Mouse (Mus musculus) left cerebral cortex, adult 2 months (tissue): ENCODE results near the gene Rnf11. TPM values are rescaled to one million over a fixed set of nuclear protein-coding genes. Genes with fewer than 3 reads are reported as not detected.
A peak's percentile ranks its signal among the peaks of the same experiment; 100 is the strongest.

Experiments used
- DNase-seq, 2 experiments: peaks; one replicate each; pipeline ENCODE4 v3.0.0; 2021 to 2022; ENCODE audit warnings: low spot score in 2 of 2, mixed read lengths in 1 of 2; ENCODE audit errors: extremely low spot score in 1 of 2
- H3K27ac ChIP-seq: fragments of 200-600 bp; 2 replicates; pipeline ENCODE4 v1.8.1; 2022
- H3K4me3 ChIP-seq: fragments of 200-600 bp; 2 replicates; pipeline ENCODE4 v1.8.1; 2022
- CTCF ChIP-seq: fragments of 200-600 bp; IDR thresholded peaks from 2 replicates; pipeline ENCODE4 v1.8.1; 2022; ENCODE audit warnings: antibody characterized with exemption, mild to moderate bottlenecking, moderate library complexity
- intact Hi-C: fragments of 180-260 bp; cut with DNase I; formaldehyde crosslinking; loops from one replicate; pipeline ENCODE4 v1.15.1; 2025
- total RNA-seq, 2 experiments: library from RNA; stranded (reverse); gene quantifications; 2 replicates each; pipeline ENCODE4 v1.2.3; 2021

The Rnf11 gene
- total RNA-seq, 2 experiments from 2014 or later = 206 to 213 TPM

DNA sequence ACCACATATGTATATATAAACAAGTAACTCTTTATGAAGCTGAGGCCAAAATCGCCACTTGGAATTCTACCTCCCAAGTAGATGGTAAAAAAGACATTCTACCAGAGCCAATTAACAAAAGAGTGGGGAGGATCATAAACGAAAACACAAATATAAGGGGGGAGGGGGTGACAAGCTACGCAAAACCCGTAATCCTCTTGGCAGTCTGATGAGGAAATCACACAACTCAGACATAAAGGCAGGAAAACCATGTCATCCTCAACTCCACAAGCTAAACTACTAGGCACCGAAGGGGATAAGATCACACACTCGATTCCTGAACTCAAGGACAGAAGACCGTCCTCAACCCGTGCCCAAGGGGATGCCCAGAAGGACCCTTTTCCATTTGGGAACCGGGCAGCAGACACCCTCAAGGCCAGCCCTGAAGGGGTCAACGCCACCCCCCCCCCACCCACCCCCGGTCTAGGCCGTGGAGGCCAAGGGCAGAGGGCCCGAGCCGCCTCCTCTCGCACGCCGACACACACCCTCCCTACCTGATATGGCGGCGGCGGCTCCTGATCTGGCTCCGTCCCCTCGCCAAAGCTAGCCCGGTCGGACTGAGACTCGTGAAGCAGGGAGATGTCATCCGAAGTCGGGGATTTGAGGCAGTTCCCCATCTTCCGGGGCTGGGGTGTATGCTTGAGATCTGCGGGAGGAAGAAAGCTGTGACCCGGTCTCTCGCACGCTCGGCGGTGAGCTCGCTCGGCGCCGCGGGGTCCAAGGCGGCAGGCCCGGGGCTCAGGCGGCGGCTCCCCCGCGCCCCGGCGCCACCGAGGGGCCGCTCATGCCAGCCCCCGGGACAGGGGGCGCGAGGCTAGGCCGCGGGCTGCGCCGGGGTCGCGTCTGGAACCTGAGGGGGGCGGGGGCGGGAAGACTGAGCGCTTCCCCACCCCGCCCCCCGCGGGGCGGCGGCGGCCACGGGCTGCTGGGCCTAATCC, 8.7 kb downstream of the Rnf11 start:
- no peak for TF ChIP-seq CTCF
- Histone ChIP-seq H3K4me3 (peak overlapping the region; percentile 71), H3K27ac (peak overlapping the region; percentile 93)
- intact Hi-C loops = loop anchor here (2.0 to 5.0 kb wide), 2 partner anchors 19 to 39 kb away; no protein-coding TSS in a partner anchor
- DNase-seq = peak; percentile 47

DNA sequence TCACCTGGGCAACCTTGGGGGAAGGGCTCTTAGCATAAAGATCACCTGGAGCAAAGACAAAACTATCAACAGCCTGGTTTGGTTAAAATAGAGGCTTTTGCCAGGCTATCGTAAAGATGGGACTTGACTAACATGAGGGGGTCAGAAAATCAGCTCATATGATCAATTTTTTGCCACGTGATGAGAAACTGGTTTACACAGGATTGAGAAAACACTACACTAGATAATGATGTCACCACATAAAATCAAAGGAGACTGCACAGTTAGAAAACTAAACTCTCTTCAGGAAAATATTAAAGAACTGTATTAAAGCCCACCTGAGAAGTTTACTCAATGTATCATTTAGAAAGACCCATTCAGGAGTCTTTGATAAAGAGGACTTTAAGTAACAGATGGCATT, 9.4 kb downstream of the Rnf11 start:
- peak overlapping the region; percentile 71 for H3K4me3 ChIP-seq
- intact Hi-C loops = loop anchor here (2.0 to 5.0 kb wide), 2 partner anchors 18 to 38 kb away; no protein-coding TSS in a partner anchor
- DNase-seq = no peak
- TF ChIP-seq CTCF = no peak
- no peak overlapping the region for H3K27ac ChIP-seq

DNA sequence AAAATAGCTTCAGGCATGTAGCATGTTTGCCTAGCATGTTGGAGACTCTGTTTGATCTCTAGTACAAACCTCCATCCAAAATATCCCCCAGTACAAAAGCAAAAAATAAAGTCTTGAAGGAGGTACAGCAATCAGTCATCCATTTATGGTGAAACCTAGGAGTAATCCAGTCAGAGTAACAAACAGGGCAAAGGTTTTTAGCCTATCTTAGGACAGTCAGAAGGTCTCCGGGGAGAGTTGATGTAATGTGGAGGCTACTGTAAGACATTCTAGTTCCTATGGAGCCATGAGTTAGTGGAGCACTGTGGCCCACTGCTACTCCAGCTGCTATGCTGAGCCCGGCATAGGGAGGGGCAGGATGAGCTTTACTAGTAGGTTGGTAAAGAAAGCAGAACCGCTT, 12.0 kb downstream of the Rnf11 start:
- intact Hi-C loops = no loop called here
- no peak overlapping the region for H3K27ac ChIP-seq
- no peak overlapping the region for H3K4me3 ChIP-seq
- TF ChIP-seq CTCF = no peak
- DNase-seq = no peak

DNA sequence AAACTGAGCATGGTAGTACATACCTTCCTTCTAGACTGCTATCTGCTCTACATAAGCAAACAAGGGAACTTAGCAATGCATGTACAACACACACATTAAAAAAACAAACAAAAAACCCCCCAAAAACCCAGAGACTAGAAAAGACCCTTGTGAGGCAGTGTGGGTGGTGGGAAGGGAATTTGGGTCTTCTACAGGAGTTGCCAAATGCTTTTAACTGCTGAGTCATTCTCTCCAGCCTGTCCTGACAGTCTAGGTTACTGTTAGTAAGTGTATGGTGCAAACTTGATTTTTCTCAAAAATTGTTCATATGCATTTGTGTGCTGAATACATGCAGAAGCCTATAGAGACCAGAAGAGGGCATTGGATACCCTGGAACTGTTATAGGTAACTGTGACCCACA, 12.9 kb downstream of the Rnf11 start:
- DNase-seq = no peak
- H3K27ac ChIP-seq = no peak overlapping the region
- H3K4me3 ChIP-seq = no peak overlapping the region
- TF ChIP-seq CTCF = no peak
- intact Hi-C loops = no loop called here

DNA sequence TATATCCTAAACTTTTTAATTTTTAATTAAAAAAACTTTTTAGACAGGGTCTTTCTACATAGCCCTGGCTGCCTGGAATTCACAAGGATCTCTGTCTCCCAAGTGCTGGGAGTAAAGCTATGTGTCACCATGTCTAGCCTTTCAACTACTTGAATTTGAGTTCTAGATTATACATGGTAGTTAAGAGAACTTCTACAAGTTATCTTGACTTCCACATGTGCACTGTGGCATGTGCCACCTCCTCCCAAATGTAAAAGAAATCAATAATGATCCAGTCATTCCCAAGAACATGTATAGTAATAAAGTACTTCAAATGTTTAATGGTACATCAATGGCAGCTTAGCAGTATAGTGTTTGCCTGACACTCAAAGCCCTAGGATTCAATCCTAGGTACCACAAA, 16.8 kb downstream of the Rnf11 start:
- DNase-seq = no peak
- TF ChIP-seq CTCF = no peak
- Histone ChIP-seq H3K4me3 (no peak overlapping the region), H3K27ac (no peak overlapping the region)
- intact Hi-C loops = no loop called here

DNA sequence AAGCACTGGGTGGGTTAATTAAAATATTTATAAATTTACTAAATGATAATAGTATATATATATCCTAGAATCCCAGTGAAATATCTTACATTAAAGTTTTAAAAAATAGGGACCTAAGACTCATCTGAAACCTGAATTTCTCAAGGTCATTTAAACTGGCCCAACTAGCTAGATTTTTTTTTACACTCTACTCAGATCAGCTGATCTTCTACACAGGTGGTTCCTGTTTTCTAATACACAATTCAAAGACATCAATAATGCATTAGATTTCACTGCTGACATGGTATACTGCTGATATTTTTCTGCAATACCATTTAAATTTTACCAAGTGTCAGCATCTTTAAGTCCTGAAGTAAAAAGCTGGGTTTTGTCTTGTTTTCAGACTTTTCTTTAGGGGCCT, 20.6 kb downstream of the Rnf11 start:
- Histone ChIP-seq H3K27ac (no peak overlapping the region), H3K4me3 (no peak overlapping the region)
- DNase-seq = no peak
- intact Hi-C loops = no loop called here
- no peak for TF ChIP-seq CTCF

DNA sequence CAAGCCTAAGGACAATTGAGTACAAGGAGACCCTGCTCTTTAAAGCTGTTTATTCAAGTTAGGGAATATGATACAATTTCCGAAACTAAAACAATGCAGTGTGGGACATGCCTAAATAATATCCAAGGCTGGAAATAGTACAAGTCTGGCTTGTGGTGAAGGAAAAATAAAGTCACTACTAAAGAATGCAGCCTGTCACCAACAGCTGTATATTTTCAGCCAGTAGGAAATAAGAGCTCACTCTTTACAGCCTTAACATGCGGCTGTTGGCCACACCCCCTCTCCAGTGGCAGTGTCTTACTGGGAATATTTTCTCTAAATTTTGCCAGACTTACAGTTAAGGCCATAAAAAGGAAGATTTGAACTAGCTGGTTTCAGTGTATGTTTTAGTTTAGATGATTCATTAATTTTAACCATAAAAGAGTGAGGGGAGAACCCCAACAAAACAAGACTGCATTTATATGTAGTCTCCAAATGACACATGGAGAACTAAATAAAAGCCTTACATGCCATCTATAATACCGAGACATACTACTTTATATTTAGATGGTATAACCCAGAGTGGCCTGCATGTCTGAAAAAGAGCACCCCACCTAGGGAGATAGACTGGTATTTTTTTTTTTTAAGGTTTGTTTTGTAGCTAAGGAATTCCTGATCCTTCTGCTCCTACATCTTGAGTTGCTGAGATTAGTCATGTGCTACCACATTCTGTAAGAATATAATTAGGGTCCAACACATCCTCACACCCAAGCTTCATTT, 23.9 kb downstream of the Rnf11 start:
- intact Hi-C loops = no loop called here
- no peak overlapping the region for H3K4me3 ChIP-seq
- DNase-seq = no peak
- TF ChIP-seq CTCF = no peak
- no peak overlapping the region for H3K27ac ChIP-seq

GRCm38 (mm10) chr4:109456821-109457220, 27.7 kb downstream of the Rnf11 start:
- Histone ChIP-seq H3K27ac (no peak overlapping the region), H3K4me3 (no peak overlapping the region)
- DNase-seq = no peak
- no peak for TF ChIP-seq CTCF
- intact Hi-C loops = loop anchor here (2.0 kb wide), 1 partner anchor 18 kb away; no protein-coding TSS in a partner anchor

GRCm38 (mm10) chr4:109448531-109448930, 36.0 kb downstream of the Rnf11 start:
- no peak for DNase-seq
- intact Hi-C loops = no loop called here
- Histone ChIP-seq H3K27ac (no peak overlapping the region), H3K4me3 (no peak overlapping the region)
- TF ChIP-seq CTCF = no peak

- no peak for TF ChIP-seq CTCF
- Histone ChIP-seq H3K4me3 (no peak overlapping the region), H3K27ac (no peak overlapping the region)
- intact Hi-C loops = no loop called here
- no peak for DNase-seq
Observed at GRCm38 (mm10) chr4:109445956-109446355, 38.6 kb downstream of the Rnf11 start.

DNA sequence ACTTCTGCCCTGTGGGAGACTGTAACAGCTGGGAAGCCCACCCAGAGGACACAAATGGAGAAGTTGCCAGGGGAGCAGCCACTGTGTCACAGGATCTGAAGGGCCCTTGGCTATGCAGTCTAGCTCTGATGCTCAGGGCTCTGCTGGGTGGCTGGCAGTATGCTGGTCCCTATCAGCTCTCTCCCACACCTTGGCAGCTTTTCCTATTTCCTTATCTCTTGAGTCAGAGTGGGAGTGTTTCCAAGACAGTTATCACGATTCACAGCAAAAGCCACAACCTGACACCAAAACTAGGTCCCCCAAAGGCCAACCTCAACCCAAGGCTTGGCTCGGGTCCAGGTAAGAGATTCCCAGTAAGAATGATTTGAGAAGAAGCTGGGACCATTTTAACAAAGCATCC, 39.1 kb downstream of the Rnf11 start:
- Histone ChIP-seq H3K4me3 (no peak overlapping the region), H3K27ac (no peak overlapping the region)
- intact Hi-C loops = no loop called here
- TF ChIP-seq CTCF = no peak
- DNase-seq = no peak

DNA sequence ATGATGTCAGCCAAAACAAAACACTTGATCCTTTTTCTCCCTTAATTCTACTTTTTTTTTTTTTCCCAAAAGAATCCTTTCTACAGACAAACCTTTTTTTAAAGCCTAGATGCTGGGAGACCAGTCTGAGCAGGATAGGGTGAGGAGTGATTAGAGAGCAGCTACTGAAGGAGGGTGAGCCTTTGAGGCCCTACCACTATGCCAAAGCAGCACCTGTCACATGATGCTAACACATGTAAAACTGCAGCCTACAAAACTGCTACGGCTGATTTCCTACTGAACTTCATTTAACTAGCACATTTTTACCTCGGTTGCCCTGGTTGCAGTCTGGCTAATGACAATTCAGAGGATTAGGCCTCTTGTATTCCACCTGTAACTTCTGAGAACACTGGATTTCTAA, 39.6 kb downstream of the Rnf11 start:
- intact Hi-C loops = no loop called here
- no peak for TF ChIP-seq CTCF
- no peak overlapping the region for H3K27ac ChIP-seq
- H3K4me3 ChIP-seq = no peak overlapping the region
- DNase-seq = no peak
